Mouse (Mus musculus) 3134 (cell line): Measurements from ENCODE around the gene Dnajc9.

ENCODE experiments used
- DNase-seq: peaks from one replicate; pipeline ENCODE4 v3.0.0-alpha.2; 2011; ENCODE audit warnings: low spot score; ENCODE audit not compliant: insufficient read length; ENCODE audit errors: extremely low read depth

Dnajc9 gene

GRCm38 (mm10) chr14:20368271-20368670 lies 20.4 kb downstream of the Dnajc9 start:
- DNase-seq: no peak

DNA sequence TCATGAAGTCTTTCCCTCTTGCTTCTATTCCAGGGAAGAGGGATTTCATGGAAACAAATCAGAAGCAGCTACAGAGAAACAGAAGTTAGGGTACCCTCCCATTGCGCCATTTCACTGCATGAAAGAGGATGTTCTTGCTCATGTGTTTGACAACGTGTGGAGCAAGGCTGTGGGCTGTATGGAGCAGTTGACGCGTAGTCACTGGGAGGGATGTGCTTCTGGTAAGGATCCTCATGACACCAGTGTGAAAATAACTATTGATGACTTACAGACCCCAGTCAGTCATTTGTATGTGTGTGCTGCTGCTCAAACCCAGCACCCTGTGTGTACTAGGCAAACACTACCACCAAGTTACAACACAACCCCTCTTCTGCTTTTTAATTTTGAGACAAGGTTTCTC lies 25.5 kb downstream of the Dnajc9 start:
- no peak for DNase-seq

DNA sequence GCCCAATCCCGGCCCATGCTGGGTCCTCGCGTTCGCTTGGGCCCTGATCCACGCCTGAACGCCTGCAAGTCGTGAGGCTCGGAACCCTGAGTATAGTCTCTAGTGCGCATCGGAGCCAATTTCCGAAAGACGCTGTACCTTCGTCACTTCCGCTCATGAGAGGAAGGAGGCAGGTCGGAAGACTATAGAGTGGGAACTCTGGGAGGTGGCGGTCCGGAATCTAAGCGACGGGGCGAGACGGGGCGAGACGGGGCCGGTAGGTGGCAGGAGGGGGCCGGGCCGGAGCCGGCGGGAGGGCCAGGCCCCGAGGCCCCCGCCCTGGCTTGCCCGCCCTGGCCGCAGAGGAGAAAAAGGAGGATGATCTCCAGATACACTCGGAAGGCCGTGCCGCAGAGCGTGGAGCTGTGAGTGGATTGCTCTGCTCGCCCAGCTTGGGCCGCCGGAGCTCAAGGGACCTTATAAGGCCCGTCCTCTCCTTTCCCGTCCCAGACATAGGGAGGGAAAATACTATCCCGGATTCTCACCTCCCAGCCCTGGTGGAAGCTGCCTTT lies 40.6 kb downstream of the Dnajc9 start, which contains the start of the genes Ecd and Fam149b:
TSS of gene Ecd (minus strand) at position 131 of the 551 bp plus-strand sequence.
TSS of gene Fam149b (plus strand) at position 172 of the 551 bp plus-strand sequence.
- peak; percentile 87 for DNase-seq

- no peak for DNase-seq
These were observed 41.2 kb downstream of the Dnajc9 start for GRCm38 (mm10) chr14:20347441-20347990.

DNA sequence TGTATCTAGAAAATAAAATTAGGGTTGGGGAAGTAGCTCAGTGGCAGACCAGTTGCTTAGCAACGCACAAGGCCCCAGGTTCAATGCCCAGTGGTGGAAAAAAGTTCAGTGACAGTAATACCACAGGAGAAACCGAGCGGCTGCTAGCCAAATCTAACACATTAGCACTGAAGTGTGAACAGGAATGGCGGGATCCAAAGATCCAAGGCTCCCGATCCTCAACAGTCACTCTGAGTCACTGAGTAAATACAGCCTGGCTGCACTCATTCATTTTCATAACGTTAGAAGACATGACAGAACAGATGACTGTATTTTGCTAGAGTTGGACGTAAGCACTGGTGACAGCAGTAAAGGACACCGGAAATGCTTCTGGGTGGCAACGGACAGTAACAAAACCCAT lies 42.8 kb downstream of the Dnajc9 start:
- peak; percentile 51 for DNase-seq

GRCm38 (mm10) chr14:20340866-20341265 lies 47.8 kb downstream of the Dnajc9 start:
- DNase-seq: no peak

- no peak for DNase-seq
These were observed 48.6 kb downstream of the Dnajc9 start for GRCm38 (mm10) chr14:20340149-20340548.

DNA sequence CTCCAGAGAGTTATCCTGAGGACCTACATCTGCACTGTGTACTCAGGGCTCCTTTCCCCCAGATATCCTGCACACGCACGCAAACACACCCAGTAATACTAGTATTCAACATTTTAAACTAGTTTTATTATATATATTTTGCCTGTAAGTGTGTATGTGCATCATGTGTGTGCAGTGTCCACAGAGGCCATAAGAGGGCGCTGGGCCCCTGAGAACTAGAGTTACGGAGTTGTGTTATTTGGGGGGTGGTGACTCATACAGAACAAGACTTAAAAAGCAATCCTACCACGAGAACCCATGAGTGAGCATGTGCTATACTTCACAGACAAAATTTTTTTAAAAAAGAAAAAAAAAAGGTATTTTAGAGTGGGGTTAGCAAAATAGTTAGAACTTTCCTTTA lies 49.3 kb downstream of the Dnajc9 start:
- DNase-seq: no peak
